Mouse (Mus musculus) heart, postnatal 0 days (tissue): ENCODE results near the gene Nmnat2.

Source experiments
- CTCF ChIP-seq: IDR thresholded peaks from 2 replicates; pipeline ENCODE4 v1.5.1; 2016; ENCODE audit warnings: antibody characterized with exemption, control low read depth, low read depth
- EP300 ChIP-seq: IDR thresholded peaks from 2 replicates; pipeline ENCODE4 v1.6.1; 2016; ENCODE audit warnings: antibody characterized with exemption, low read depth

GRCm38 (mm10) chr1:153109346-153109745 lies 154.6 kb downstream of the Nmnat2 start:
- TF ChIP-seq CTCF (no peak), EP300 (no peak)
